Mouse (Mus musculus) heart, postnatal 0 days (tissue): ENCODE measurements around the gene Nt5c. TPM values are rescaled to one million over a fixed set of nuclear protein-coding genes. Genes with fewer than 3 reads are reported as not detected.

Source experiments
- ATAC-seq: fragments of 200-750 bp; cut with Nextera tagmentation; 2 replicates; pipeline ENCODE4 v1.8.0; 2017; ENCODE audit warnings: low read depth, moderate number of reproducible peaks, moderate library complexity; ENCODE audit not compliant: insufficient read depth
- DNase-seq: peaks from one replicate; pipeline ENCODE4 v3.0.0-alpha.2; 2016; ENCODE audit warnings: low spot score
- H3K27ac ChIP-seq: fragments of 300-500 bp; sonication (generic); 2 replicates; pipeline ENCODE4 v1.5.1; 2014; ENCODE audit warnings: low read depth, mild to moderate bottlenecking
- H3K27me3 ChIP-seq: fragments of 300-500 bp; sonication (generic); 2 replicates; pipeline ENCODE4 v1.6.1; 2014; ENCODE audit warnings: low read length, mixed read lengths; ENCODE audit not compliant: control insufficient read depth, insufficient read depth
- H3K36me3 ChIP-seq: fragments of 300-500 bp; sonication (generic); replicated peaks from 2 replicates; pipeline ENCODE4 v1.6.1; 2014; ENCODE audit warnings: low read length, mixed read lengths; ENCODE audit not compliant: control insufficient read depth, insufficient read depth
- H3K4me1 ChIP-seq: fragments of 300-500 bp; sonication (generic); 2 replicates; pipeline ENCODE4 v1.6.1; 2014; ENCODE audit warnings: antibody characterized with exemption; ENCODE audit not compliant: control insufficient read depth, insufficient read depth
- H3K4me2 ChIP-seq: fragments of 300-500 bp; sonication (generic); 2 replicates; pipeline ENCODE4 v1.6.1; 2014; ENCODE audit warnings: low read depth, mild to moderate bottlenecking, low read length, moderate library complexity
- H3K4me3 ChIP-seq: fragments of 300-500 bp; sonication (generic); 2 replicates; pipeline ENCODE4 v1.5.1; 2014; ENCODE audit warnings: low read depth, low read length
- H3K9ac ChIP-seq: fragments of 300-500 bp; sonication (generic); replicated peaks from 2 replicates; pipeline ENCODE4 v1.6.1; 2014; ENCODE audit warnings: low read depth, low read length, mixed read lengths
- H3K9me3 ChIP-seq: fragments of 300-500 bp; sonication (generic); replicated peaks from 2 replicates; pipeline ENCODE4 v1.6.1; 2016; ENCODE audit warnings: low read length; ENCODE audit not compliant: control insufficient read depth
- CTCF ChIP-seq: IDR thresholded peaks from 2 replicates; pipeline ENCODE4 v1.5.1; 2016; ENCODE audit warnings: antibody characterized with exemption, control low read depth, low read depth
- EP300 ChIP-seq: IDR thresholded peaks from 2 replicates; pipeline ENCODE4 v1.6.1; 2016; ENCODE audit warnings: antibody characterized with exemption, low read depth
- WGBS: fragments of 180-500 bp; shearing (Covaris S2); extraction: QIAGEN DNeasy Blood & Tissue Kit; methylation state at CpG from one replicate; pipeline ENCODE4 v1.1.7; 2014; 5-methylcytosine and 5-hydroxymethylcytosine counted together
- polyA plus RNA-seq: library from polyadenylated mRNA; unstranded; fragments of >200 nt; fragmentation: Nextera tagmentation; extraction: Ambion mirVana; gene quantifications from 2 replicates; pipeline ENCODE4 v1.2.1, GENCODE M21; 2015
- total RNA-seq: library from RNA; depleted of rRNA; stranded (reverse); fragments of >200 nt; gene quantifications from 2 replicates; pipeline ENCODE4 v1.2.3, GENCODE M21; 2014; ENCODE audit warnings: low replicate concordance

The Nt5c gene
- total and polyA plus RNA-seq, 2 experiments from 2014 or later = 24.5 to 53.7 TPM

- H3K4me1 ChIP-seq = peaks cover 18% of the 10 kb centered on the region
- DNase-seq = no peak
These were observed 27.9 kb upstream of the Nt5c start for GRCm38 (mm10) chr11:115519581-115519980.

GRCm38 (mm10) chr11:115518693-115519092, 27.0 kb upstream of the Nt5c start:
- 51% methylated on average over 9 of the region's 9 CpGs for WGBS
- no peaks in the 10 kb centered on the region for H3K27me3 ChIP-seq
- peaks cover 11% of the 10 kb centered on the region for H3K36me3 ChIP-seq
- no peak for TF ChIP-seq EP300
- TF ChIP-seq CTCF = no peak
- H3K9me3 ChIP-seq = no peaks in the 10 kb centered on the region
- H3K4me1 ChIP-seq = peaks cover 18% of the 10 kb centered on the region
- no peak overlapping the region for H3K4me3 ChIP-seq
- ATAC-seq (no peak), DNase-seq (no peak)
- H3K27ac ChIP-seq = peak overlapping the region; percentile 62
- H3K9ac ChIP-seq = no peak overlapping the region
- H3K4me2 ChIP-seq = no peak overlapping the region

More at GRCm38 (mm10) chr11:115519581-115519980, 27.9 kb upstream of the Nt5c start:
- Histone ChIP-seq H3K4me2 (no peak overlapping the region), H3K27ac (peak overlapping the region; percentile 80), H3K27me3 (no peaks in the 10 kb centered on the region), H3K9ac (no peak overlapping the region), H3K36me3 (peaks cover 20% of the 10 kb centered on the region), H3K4me3 (no peak overlapping the region), H3K9me3 (no peaks in the 10 kb centered on the region)
- 78% methylated on average over 3 of the region's 3 CpGs for WGBS
- no peak for ATAC-seq
- no peak for TF ChIP-seq CTCF
- no peak for TF ChIP-seq EP300

- Histone ChIP-seq H3K4me2 (no peak overlapping the region), H3K4me3 (no peak overlapping the region), H3K4me1 (peaks cover 24% of the 10 kb centered on the region), H3K9me3 (no peaks in the 10 kb centered on the region), H3K9ac (no peak overlapping the region), H3K27me3 (no peaks in the 10 kb centered on the region), H3K27ac (no peak overlapping the region), H3K36me3 (0 out of 2 replicates have a peak, but pooled peaks cover under 1% of the 10 kb centered on the region)
- DNase-seq = no peak
- TF ChIP-seq EP300 (no peak), CTCF (no peak)
- ATAC-seq = no peak
- 64% methylated on average over 5 of the region's 5 CpGs for WGBS
These were observed 25.3 kb upstream of the Nt5c start for GRCm38 (mm10) chr11:115516942-115517341.

- Histone ChIP-seq H3K9ac (no peak overlapping the region), H3K27ac (no peak overlapping the region), H3K9me3 (no peaks in the 10 kb centered on the region), H3K4me3 (no peak overlapping the region), H3K27me3 (no peaks in the 10 kb centered on the region), H3K4me1 (peaks cover 28% of the 10 kb centered on the region), H3K4me2 (no peak overlapping the region), H3K36me3 (no peaks in the 10 kb centered on the region)
- ATAC-seq = no peak
- TF ChIP-seq CTCF (no peak), EP300 (no peak)
- 67% methylated on average over 6 of the region's 6 CpGs for WGBS
- no peak for DNase-seq
These were observed 23.4 kb upstream of the Nt5c start for GRCm38 (mm10) chr11:115515021-115515420.

GRCm38 (mm10) chr11:115514238-115514663, 22.6 kb upstream of the Nt5c start, which contains the start of gene Jpt1:
Gene Jpt1, minus strand, starts transcription at chr11:115514387.
- TF ChIP-seq CTCF (no peak), EP300 (peak; percentile 87; the same call in 1 of the 2 replicates)
- Histone ChIP-seq H3K9ac (peak within 1 kb of the TSS; percentile 93), H3K36me3 (no peaks in the 10 kb centered on the region), H3K4me2 (peak within 1 kb of the TSS; percentile 86), H3K4me1 (peaks cover 28% of the 10 kb centered on the region), H3K9me3 (no peaks in the 10 kb centered on the region), H3K27ac (peak within 1 kb of the TSS; percentile 88), H3K4me3 (peak within 1 kb of the TSS; percentile 90), H3K27me3 (no peaks in the 10 kb centered on the region)
- ATAC-seq (peak; percentile 96), DNase-seq (peak; percentile 99)
- 0% methylated on average over 24 of the region's 24 CpGs for WGBS
